Mouse (Mus musculus): ENCODE measurements at regions not wholly inside any gene's neighbourhood (a gene's known extent, or its start where the extent isn't known, plus 50 kb on each side); places are given as distances from the start of the nearest gene placed in this dataset.

DNA sequence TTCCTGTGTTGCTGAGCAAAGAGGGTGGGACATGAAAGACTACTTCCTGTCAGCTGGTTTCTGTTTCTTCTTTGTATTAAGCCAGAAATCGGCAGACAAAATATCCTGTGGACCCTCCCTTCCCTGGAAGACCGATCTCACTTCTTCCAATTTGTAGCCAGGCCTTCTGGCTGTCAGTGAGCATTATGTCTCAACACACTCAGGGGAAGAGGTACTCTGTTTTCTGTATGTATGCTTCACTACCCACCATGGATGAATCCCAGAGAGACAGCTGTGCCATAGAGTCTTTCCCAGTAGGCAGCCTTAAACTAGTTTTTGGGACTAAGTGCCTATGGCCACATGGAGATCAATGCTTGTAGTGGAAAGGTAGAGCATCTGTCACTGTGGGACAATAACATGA lies 96.8 kb upstream of the Ptprm start:
- Histone ChIP-seq H3K79me2 (ENCODE audit: control insufficient read depth, insufficient read depth, low read length) (no peaks in the 10 kb centered on the region), H3K9ac (ENCODE audit: low read depth, low read length) (no peak overlapping the region), H3K4me3 (ENCODE audit: insufficient read depth, low read depth, low read length) (no peak overlapping the region), H3K36me3 (ENCODE audit: control insufficient read depth, insufficient read depth, low read length) (no peaks in the 10 kb centered on the region), H3K27me3 (ENCODE audit: control insufficient read depth, insufficient read depth, low read length) (no peaks in the 10 kb centered on the region), H3K27ac (replicated peaks; ENCODE audit: insufficient read depth, low read depth, low read length) (no peak overlapping the region), H3K4me1 (ENCODE audit: control insufficient read depth, insufficient read depth, low read length) (peaks cover 2% of the 10 kb centered on the region; the same call in 1 of the 2 replicates)
- 72% methylated on average over 2 of the region's 2 CpGs for WGBS
- TF ChIP-seq POLR2A (IDR thresholded peaks at IDR 0.05; ENCODE audit: extremely low read depth, insufficient read depth, low read length) (no peak), CTCF (IDR thresholded peaks at IDR 0.05; ENCODE audit: low read depth, low read length) (no peak)
- no peak for DNase-seq (ENCODE audit: extremely low read depth, low read depth, low spot score)

DNA sequence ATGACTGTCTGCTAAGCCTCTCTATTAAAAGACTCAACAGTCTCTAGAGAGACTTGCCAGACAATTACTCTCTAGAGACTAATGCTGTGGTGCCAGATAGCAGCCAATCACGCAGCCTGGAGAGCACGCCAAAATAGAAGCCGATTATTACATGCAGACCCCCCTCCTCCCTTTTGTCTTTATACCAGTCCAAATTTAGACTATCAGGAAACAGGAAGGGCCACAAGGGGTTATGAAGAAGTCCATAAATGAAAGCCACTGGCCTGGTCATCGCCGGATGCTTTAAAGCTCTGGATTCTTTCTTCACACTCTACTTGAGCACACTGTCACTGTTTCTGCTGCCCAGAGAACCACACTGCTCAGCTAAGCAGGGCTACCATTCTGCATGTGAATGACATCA lies 95.8 kb upstream of the Ptprm start:
- DNase-seq (ENCODE audit: extremely low read depth, low read depth, low spot score) = no peak
- 83% methylated on average over 5 of the region's 5 CpGs for WGBS
- H3K27me3 ChIP-seq (ENCODE audit: control insufficient read depth, insufficient read depth, low read length) = no peaks in the 10 kb centered on the region
- H3K4me3 ChIP-seq (ENCODE audit: insufficient read depth, low read depth, low read length) = no peak overlapping the region
- H3K79me2 ChIP-seq (ENCODE audit: control insufficient read depth, insufficient read depth, low read length) = no peaks in the 10 kb centered on the region
- H3K27ac ChIP-seq (replicated peaks; ENCODE audit: insufficient read depth, low read depth, low read length) = no peak overlapping the region
- H3K9ac ChIP-seq (ENCODE audit: low read depth, low read length) = no peak overlapping the region
- H3K4me1 ChIP-seq (ENCODE audit: control insufficient read depth, insufficient read depth, low read length) = peaks cover 2% of the 10 kb centered on the region; the same call in 1 of the 2 replicates
- TF ChIP-seq CTCF (IDR thresholded peaks at IDR 0.05; ENCODE audit: low read depth, low read length) (no peak), POLR2A (IDR thresholded peaks at IDR 0.05; ENCODE audit: extremely low read depth, insufficient read depth, low read length) (no peak)
- no peaks in the 10 kb centered on the region for H3K36me3 ChIP-seq (ENCODE audit: control insufficient read depth, insufficient read depth, low read length)

DNA sequence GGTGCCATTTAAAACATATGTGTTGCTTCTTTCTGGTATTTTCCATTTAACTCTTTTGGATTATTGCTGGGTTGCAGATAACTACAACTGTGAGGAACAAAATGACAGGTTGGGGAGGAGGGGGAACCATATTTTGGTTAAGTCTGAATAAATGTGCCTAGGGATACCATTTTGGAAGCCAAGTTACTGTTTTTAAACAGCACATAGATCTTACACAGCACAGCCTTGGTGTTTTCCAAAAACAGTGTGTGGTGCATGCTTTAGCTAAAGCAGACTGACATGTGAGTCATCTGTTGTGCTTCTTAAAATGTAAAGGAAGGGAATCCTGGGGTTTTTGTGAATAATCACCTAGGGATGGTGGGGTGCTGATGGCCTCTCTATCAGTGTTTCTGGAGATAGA lies 91.7 kb upstream of the Ptprm start:
- Histone ChIP-seq H3K27me3 (ENCODE audit: control insufficient read depth, insufficient read depth, low read length) (no peaks in the 10 kb centered on the region), H3K27ac (replicated peaks; ENCODE audit: insufficient read depth, low read depth, low read length) (no peak overlapping the region), H3K36me3 (ENCODE audit: control insufficient read depth, insufficient read depth, low read length) (no peaks in the 10 kb centered on the region), H3K4me3 (ENCODE audit: insufficient read depth, low read depth, low read length) (no peak overlapping the region), H3K9ac (ENCODE audit: low read depth, low read length) (no peak overlapping the region), H3K4me1 (ENCODE audit: control insufficient read depth, insufficient read depth, low read length) (peaks cover 2% of the 10 kb centered on the region; the same call in 1 of the 2 replicates), H3K79me2 (ENCODE audit: control insufficient read depth, insufficient read depth, low read length) (no peaks in the 10 kb centered on the region)
- TF ChIP-seq CTCF (IDR thresholded peaks at IDR 0.05; ENCODE audit: low read depth, low read length) = no peak
- no peak for TF ChIP-seq POLR2A (IDR thresholded peaks at IDR 0.05; ENCODE audit: extremely low read depth, insufficient read depth, low read length)
- DNase-seq (ENCODE audit: extremely low read depth, low read depth, low spot score) = no peak

DNA sequence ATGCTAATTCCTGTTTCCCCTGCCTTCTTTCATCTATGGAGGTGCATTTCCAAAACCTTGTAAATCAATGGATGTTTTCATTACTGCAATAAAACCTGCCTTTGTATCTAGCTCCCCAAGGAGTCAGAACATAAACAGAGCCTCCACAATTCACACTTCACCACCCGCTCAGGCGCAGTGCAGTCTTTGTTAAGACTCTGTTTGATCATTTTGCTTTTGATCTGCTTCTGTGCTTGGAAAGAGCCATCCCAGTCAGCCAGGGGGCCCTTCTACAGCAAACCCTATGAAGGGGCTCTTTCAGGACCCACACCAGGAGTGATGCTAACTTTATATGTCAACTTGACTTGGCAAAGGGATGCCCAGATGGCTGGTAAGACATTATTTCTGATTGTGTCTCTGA lies 86.7 kb upstream of the Ptprm start:
- Histone ChIP-seq H3K4me3 (ENCODE audit: insufficient read depth, low read depth, low read length) (no peak overlapping the region), H3K4me1 (ENCODE audit: control insufficient read depth, insufficient read depth, low read length) (no peaks in the 10 kb centered on the region), H3K27ac (replicated peaks; ENCODE audit: insufficient read depth, low read depth, low read length) (no peak overlapping the region), H3K9ac (ENCODE audit: low read depth, low read length) (no peak overlapping the region), H3K79me2 (ENCODE audit: control insufficient read depth, insufficient read depth, low read length) (no peaks in the 10 kb centered on the region), H3K36me3 (ENCODE audit: control insufficient read depth, insufficient read depth, low read length) (no peaks in the 10 kb centered on the region), H3K27me3 (ENCODE audit: control insufficient read depth, insufficient read depth, low read length) (no peaks in the 10 kb centered on the region)
- DNase-seq (ENCODE audit: extremely low read depth, low read depth, low spot score) = no peak
- 86% methylated on average over 2 of the region's 2 CpGs for WGBS
- no peak for TF ChIP-seq CTCF (IDR thresholded peaks at IDR 0.05; ENCODE audit: low read depth, low read length)
- TF ChIP-seq POLR2A (IDR thresholded peaks at IDR 0.05; ENCODE audit: extremely low read depth, insufficient read depth, low read length) = no peak

DNA sequence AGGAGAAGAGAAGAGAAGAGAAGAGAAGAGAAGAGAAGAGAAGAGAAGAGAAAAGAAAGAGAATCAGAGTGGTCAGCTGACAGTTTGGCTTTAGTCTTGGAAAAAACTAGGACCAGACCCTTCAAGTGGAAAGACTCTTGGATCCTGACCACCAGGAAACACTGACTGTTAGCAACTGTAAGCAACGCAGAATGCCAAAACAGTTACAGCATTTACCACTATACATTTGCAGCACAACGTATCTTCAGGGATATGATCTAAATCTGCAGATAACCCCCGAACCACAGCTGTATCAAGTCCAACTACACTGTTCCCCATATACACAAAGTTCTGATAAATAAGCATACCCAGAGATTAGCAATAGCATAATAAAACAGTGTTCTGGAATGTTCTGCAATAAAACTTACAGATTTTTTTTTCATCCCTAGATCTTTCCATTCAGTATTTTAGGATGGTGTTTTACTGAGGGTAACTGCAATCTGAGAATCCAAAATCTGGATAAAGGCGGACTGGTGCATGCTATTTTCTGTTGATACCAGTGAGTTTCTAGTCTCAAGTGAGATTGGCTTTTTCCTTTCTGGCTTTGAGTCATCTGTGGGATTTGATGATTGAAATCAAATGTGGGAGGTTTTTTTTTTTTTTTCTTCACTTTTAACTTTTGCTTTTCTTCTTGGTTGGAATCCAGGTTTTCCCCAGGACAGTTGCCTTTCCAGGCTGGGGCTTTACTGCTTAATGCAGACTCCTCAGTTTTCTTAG lies 65.9 kb upstream of the Ptprm start:
- H3K9ac ChIP-seq (ENCODE audit: low read depth, low read length) = no peak overlapping the region
- H3K4me3 ChIP-seq (ENCODE audit: insufficient read depth, low read depth, low read length) = no peak overlapping the region
- no peaks in the 10 kb centered on the region for H3K36me3 ChIP-seq (ENCODE audit: control insufficient read depth, insufficient read depth, low read length)
- no peaks in the 10 kb centered on the region for H3K4me1 ChIP-seq (ENCODE audit: control insufficient read depth, insufficient read depth, low read length)
- WGBS = 75% methylated on average over 4 of the region's 4 CpGs
- TF ChIP-seq CTCF (IDR thresholded peaks at IDR 0.05; ENCODE audit: low read depth, low read length) (no peak), POLR2A (IDR thresholded peaks at IDR 0.05; ENCODE audit: extremely low read depth, insufficient read depth, low read length) (no peak)
- no peak for DNase-seq (ENCODE audit: extremely low read depth, low read depth, low spot score)
- H3K27ac ChIP-seq (replicated peaks; ENCODE audit: insufficient read depth, low read depth, low read length) = no peak overlapping the region
- H3K79me2 ChIP-seq (ENCODE audit: control insufficient read depth, insufficient read depth, low read length) = no peaks in the 10 kb centered on the region
- no peaks in the 10 kb centered on the region; the same call in 1 of the 2 replicates for H3K27me3 ChIP-seq (ENCODE audit: control insufficient read depth, insufficient read depth, low read length)

DNA sequence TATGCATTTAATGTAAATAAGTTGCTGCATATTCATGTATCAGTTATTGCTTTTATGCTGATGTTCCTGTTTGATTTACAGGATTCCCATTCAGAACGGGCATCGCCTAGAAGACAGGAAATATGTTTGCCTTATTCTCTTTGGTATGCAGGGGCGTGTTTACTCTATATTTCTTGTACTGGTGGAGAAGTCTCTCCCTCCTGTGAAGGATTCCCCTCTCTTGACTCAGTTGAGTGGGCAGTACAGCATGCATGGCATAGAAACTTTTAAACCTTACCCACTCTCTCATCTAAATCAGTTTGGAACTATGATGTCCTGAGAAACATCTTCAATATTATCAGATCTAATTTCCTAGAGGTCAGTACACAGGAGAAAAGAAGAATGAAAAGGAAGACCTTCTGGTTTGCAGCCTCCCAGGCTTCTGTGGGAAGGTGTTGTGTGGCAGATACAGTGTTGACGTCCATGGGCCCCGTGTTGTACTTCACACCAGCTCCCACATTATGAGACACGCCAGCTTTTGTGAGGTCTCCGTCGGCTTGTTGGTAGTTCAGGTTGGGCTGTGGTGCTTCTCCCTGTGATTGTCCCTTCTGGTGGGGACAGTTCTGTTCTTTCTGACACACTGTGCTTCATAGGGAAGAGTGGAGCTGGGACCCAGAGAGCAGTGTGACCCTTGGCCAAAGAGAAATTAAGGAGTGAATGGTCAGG lies 58.4 kb upstream of the Ptprm start:
- TF ChIP-seq CTCF (IDR thresholded peaks at IDR 0.05; ENCODE audit: low read depth, low read length) (no peak), POLR2A (IDR thresholded peaks at IDR 0.05; ENCODE audit: extremely low read depth, insufficient read depth, low read length) (no peak)
- no peak overlapping the region for H3K9ac ChIP-seq (ENCODE audit: low read depth, low read length)
- no peaks in the 10 kb centered on the region for H3K27me3 ChIP-seq (ENCODE audit: control insufficient read depth, insufficient read depth, low read length)
- H3K4me3 ChIP-seq (ENCODE audit: insufficient read depth, low read depth, low read length) = no peak overlapping the region
- H3K79me2 ChIP-seq (ENCODE audit: control insufficient read depth, insufficient read depth, low read length) = no peaks in the 10 kb centered on the region
- no peaks in the 10 kb centered on the region for H3K4me1 ChIP-seq (ENCODE audit: control insufficient read depth, insufficient read depth, low read length)
- no peaks in the 10 kb centered on the region for H3K36me3 ChIP-seq (ENCODE audit: control insufficient read depth, insufficient read depth, low read length)
- DNase-seq (ENCODE audit: extremely low read depth, low read depth, low spot score) = no peak
- H3K27ac ChIP-seq (replicated peaks; ENCODE audit: insufficient read depth, low read depth, low read length) = no peak overlapping the region
- WGBS = 87% methylated on average over 8 of the region's 8 CpGs

All from liver, adult 2 months (tissue).